Mouse (Mus musculus): ENCODE measurements at regions not wholly inside any gene's neighbourhood (a gene's known extent, or its start where the extent isn't known, plus 50 kb on each side); places are given as distances from the start of the nearest gene placed in this dataset.

DNA sequence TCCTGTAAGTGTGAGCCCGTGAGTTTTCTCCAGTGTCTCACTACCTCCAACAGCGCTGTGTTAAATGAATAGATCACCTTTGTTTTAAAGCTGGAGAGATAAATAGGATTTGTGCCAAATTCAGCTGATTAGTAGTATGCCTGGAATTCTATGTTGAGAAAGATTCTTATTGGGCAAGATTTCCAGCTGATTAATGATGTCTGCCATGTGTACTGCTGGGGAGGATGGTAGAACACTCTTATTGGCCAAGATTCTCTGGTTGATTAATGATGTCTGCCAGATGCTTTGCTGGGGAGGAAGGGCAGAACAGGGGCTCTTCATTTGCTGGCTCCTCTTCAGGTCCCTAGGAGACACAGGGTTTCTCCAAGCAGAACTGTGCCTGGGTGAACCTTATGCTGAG lies 158.9 kb upstream of the Bmper start:
- TF ChIP-seq CTCF (IDR thresholded peaks at IDR 0.05; ENCODE audit: borderline replicate concordance, insufficient read depth, low read depth, low read length), result no peak
- no peak for TF ChIP-seq POLR2A (IDR thresholded peaks at IDR 0.05; ENCODE audit: borderline replicate concordance, insufficient read depth, low read length)
